Mouse (Mus musculus) limb, embryonic 13.5 days (tissue): Measurements from ENCODE around the gene Esd. TPM values are rescaled to one million over a fixed set of nuclear protein-coding genes. Genes with fewer than 3 reads are reported as not detected.

Source experiments
- ATAC-seq: fragments of 200-750 bp; cut with Nextera tagmentation; 2 replicates; pipeline ENCODE4 v1.8.0; 2017; ENCODE audit warnings: low read depth, moderate number of reproducible peaks, moderate TSS enrichment; ENCODE audit not compliant: low FRiP score
- H3K27ac ChIP-seq: fragments of 300-500 bp; sonication (generic); 2 replicates; pipeline ENCODE4 v1.5.1; 2015; ENCODE audit warnings: inconsistent platforms, mild to moderate bottlenecking, moderate library complexity
- H3K27me3 ChIP-seq: fragments of 300-500 bp; sonication (generic); 2 replicates; pipeline ENCODE4 v1.6.1; 2015; ENCODE audit warnings: mild to moderate bottlenecking, inconsistent platforms
- H3K36me3 ChIP-seq: fragments of 300-500 bp; sonication (generic); 2 replicates; pipeline ENCODE4 v1.6.1; 2015; ENCODE audit warnings: inconsistent platforms, mild to moderate bottlenecking, moderate library complexity
- H3K4me1 ChIP-seq: fragments of 300-500 bp; sonication (generic); 2 replicates; pipeline ENCODE4 v1.6.1; 2015; ENCODE audit warnings: inconsistent platforms
- H3K4me2 ChIP-seq: fragments of 300-500 bp; sonication (generic); replicated peaks from 2 replicates; pipeline ENCODE4 v1.6.1; 2015; ENCODE audit warnings: inconsistent platforms, mild to moderate bottlenecking, moderate library complexity
- H3K4me3 ChIP-seq: fragments of 300-500 bp; sonication (generic); 2 replicates; pipeline ENCODE4 v1.5.1; 2015; ENCODE audit warnings: moderate library complexity, mild to moderate bottlenecking, inconsistent platforms
- H3K9ac ChIP-seq: fragments of 300-500 bp; sonication (generic); 2 replicates; pipeline ENCODE4 v1.6.1; 2015; ENCODE audit warnings: mild to moderate bottlenecking, inconsistent platforms
- H3K9me3 ChIP-seq: fragments of 300-500 bp; sonication (generic); 2 replicates; pipeline ENCODE4 v1.6.1; 2016; ENCODE audit warnings: inconsistent platforms
- WGBS: fragments of 180-500 bp; shearing (Covaris S2); methylation state at CpG from one replicate; pipeline ENCODE4 v1.1.7; 2015; 5-methylcytosine and 5-hydroxymethylcytosine counted together
- polyA plus RNA-seq: library from polyadenylated mRNA; unstranded; fragments of >200 nt; fragmentation: Nextera tagmentation; extraction: Ambion mirVana; gene quantifications from 2 replicates; pipeline ENCODE4 v1.2.1, GENCODE M21; 2015

Esd gene
- polyA plus RNA-seq = 330 and 342 TPM in 2 replicates

DNA sequence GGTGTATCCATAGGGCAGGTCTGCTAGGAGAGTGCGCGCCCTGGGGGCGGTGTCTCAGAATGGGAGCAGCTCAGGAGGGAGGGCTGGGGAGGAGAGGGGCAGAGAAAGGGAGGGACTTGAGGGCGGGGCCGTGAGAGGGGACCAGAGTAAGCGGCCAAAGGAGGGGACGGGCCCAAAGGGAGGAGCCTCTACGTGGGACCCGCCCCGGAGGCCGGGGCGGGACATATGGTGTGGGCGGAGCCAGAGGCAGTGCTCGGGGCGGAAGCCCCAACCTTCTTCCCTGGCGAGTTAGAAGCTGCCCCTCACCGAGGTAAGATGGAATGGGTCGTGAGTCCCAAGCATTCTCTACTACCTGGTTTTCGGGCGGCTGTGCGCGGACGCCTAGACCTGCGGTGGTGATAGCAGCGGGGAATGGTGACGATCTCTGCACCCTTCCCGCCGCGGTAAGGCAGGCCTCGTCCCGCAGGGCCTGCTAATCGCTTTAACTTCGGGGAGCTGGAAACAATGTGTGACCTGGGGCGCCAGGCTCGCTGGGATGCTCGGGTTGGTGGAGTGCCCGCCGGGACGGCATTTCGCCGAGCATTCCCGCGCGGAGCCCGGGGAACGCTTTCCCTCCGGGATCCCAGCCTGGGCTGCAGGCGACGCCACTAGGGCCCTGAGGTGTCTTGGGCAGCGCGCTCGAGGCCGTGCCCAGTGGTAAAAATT is at the start of gene Esd:
Gene Esd, plus strand, starts transcription at position 219 of the 705 bp plus-strand sequence.
- Histone ChIP-seq H3K4me2 (peak within 1 kb of the TSS; percentile 68), H3K27ac (peak within 1 kb of the TSS; percentile 81), H3K27me3 (no peaks in the 10 kb centered on the region), H3K4me1 (peaks cover 8% of the 10 kb centered on the region), H3K4me3 (peak within 1 kb of the TSS; percentile 66), H3K36me3 (peaks cover 20% of the 10 kb centered on the region), H3K9me3 (no peaks in the 10 kb centered on the region), H3K9ac (peak within 1 kb of the TSS; percentile 85)
- under 1% methylated on average over 53 of the region's 53 CpGs for WGBS
- peak; percentile 98 for ATAC-seq

DNA sequence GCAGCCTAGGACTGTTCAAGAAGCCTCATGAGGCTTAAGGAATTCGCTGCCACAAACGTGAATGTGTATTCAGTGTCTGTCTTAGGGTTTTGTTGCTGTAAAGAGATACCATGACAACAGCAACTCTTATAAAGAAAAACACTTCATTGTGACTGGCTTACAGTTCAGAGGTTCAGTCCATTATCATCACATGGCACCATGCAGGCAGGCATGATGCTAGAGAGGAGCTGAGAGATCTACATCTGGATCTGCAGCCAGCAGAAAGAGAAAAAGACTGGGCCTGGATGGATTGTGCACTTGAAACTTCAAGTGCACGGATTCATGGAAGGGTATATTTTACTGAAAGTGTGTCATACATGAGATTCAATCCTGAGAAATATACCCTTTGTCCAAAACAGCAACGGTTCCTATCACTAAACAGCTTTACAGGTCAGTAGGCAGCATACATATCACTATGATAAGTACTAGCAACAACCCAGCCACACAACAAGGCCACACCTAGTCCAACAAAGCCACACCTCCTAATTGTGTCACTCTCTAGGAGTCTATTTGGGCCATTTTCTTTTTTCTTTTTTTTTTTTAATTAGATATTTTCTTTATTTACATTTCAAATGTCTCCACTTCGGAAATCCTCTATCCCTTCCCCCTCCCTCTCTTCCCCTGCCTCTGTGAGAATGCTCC is 47.7 kb upstream of the Esd start:
- Histone ChIP-seq H3K9ac (no peak overlapping the region), H3K4me2 (no peak overlapping the region), H3K36me3 (no peaks in the 10 kb centered on the region), H3K4me3 (no peak overlapping the region), H3K27ac (no peak overlapping the region), H3K9me3 (no peaks in the 10 kb centered on the region), H3K27me3 (no peaks in the 10 kb centered on the region; the same call in 1 of the 2 replicates), H3K4me1 (no peaks in the 10 kb centered on the region)
- no peak for ATAC-seq
- 78% methylated on average over 5 of the region's 5 CpGs for WGBS

DNA sequence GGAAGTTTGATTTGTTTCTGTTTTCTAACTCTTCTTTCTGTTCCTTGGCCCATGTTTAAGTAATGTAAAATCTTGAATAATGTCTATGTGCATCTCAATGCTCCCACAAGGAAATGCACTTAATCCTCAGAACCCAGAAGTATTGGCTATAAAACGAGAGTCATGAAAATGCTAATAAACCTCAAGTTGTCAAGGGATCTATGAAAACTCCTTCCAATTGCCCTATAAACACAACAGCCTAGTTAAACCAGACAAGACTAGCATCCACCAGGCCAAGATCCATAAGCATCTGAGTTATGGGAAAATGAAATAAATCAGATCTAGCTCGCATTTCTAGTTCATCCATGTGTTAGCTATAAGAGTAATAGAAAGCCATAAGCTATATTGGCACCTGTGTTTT is 40.1 kb upstream of the Esd start:
- H3K27ac ChIP-seq = no peak overlapping the region
- H3K4me1 ChIP-seq = peaks cover 21% of the 10 kb centered on the region; the same call in 1 of the 2 replicates
- H3K4me2 ChIP-seq = no peak overlapping the region
- H3K36me3 ChIP-seq = no peaks in the 10 kb centered on the region
- no peaks in the 10 kb centered on the region for H3K9me3 ChIP-seq
- 47% methylated on average over 2 of the region's 2 CpGs for WGBS
- no peak overlapping the region for H3K4me3 ChIP-seq
- peak; percentile 68; the same call in 1 of the 2 replicates for ATAC-seq
- H3K9ac ChIP-seq = no peak overlapping the region
- no peaks in the 10 kb centered on the region; the same call in 1 of the 2 replicates for H3K27me3 ChIP-seq

DNA sequence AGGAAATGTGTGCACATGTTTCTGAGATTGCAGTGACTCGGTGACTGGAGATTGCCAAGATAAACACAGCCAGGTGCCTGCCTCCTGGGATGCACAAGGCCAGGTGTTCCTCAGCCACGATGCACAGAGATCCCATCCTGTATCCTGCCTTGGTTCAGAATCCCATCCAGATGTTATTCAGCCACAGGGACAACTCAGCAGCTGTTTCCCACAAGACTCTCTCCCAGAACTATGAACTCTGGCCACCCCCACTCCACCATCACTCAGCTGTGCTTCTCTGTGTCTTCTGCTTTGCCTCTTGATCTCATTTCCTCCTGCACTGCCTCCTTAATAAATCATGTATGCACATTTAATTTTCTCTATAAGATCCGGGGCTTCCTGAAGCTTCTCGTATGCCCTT is 35.3 kb upstream of the Esd start:
- no peak overlapping the region for H3K27ac ChIP-seq
- no peaks in the 10 kb centered on the region for H3K27me3 ChIP-seq
- 34% methylated on average over 4 of the region's 4 CpGs for WGBS
- no peaks in the 10 kb centered on the region for H3K9me3 ChIP-seq
- no peak overlapping the region for H3K4me2 ChIP-seq
- 0 out of 2 replicates have a peak, but pooled peaks cover 10% of the 10 kb centered on the region for H3K4me1 ChIP-seq
- ATAC-seq = peak; percentile 62; the same call in 1 of the 2 replicates
- H3K4me3 ChIP-seq = no peak overlapping the region
- H3K9ac ChIP-seq = no peak overlapping the region
- no peaks in the 10 kb centered on the region for H3K36me3 ChIP-seq

DNA sequence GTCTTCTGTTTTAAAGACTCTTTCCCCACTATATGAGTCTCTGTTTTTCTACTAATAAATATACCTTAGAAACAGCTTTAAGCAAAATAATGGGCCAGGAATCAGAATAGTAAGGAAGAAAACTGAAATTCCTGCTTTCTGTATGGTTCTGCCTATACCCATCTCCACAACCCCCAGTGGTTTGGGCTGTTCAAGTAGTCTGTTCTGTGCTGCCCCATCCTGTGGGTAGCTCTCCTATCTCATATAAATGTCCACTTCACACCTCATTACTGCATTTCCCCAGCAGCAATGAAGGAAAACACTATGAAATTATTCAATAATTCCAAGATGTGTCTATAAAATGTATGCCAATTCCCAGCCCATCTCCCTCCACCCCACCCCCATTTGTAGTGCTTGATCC is 34.7 kb upstream of the Esd start:
- ATAC-seq = no peak
- no peak overlapping the region for H3K27ac ChIP-seq
- H3K4me3 ChIP-seq = no peak overlapping the region
- H3K9ac ChIP-seq = no peak overlapping the region
- no peaks in the 10 kb centered on the region for H3K36me3 ChIP-seq
- 0 out of 2 replicates have a peak, but pooled peaks cover 6% of the 10 kb centered on the region for H3K4me1 ChIP-seq
- no peaks in the 10 kb centered on the region for H3K27me3 ChIP-seq
- no peak overlapping the region for H3K4me2 ChIP-seq
- H3K9me3 ChIP-seq = no peaks in the 10 kb centered on the region

DNA sequence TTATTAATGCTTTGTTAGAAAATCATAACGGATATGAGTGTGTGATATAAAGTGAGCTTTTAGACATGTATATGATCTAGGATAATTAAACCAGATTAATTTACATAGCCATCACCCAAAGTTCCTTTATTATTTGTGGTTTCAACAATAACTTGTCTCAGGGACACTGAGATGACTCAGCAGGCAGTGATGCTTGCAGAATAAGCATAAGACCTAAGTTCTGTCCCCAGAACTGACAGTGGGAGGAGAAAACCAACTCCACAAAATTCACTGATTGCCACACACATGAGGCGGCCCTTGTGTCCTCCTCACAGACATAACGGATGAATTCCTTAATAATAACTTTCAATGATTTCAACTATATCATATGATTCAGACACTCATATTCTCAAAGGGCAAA is 32.9 kb upstream of the Esd start:
- no peaks in the 10 kb centered on the region for H3K9me3 ChIP-seq
- WGBS = 83% methylated on average over 3 of the region's 3 CpGs
- H3K27ac ChIP-seq = no peak overlapping the region
- ATAC-seq = no peak
- no peak overlapping the region for H3K4me3 ChIP-seq
- H3K36me3 ChIP-seq = no peaks in the 10 kb centered on the region
- H3K9ac ChIP-seq = no peak overlapping the region
- H3K27me3 ChIP-seq = no peaks in the 10 kb centered on the region
- no peak overlapping the region for H3K4me2 ChIP-seq
- H3K4me1 ChIP-seq = peaks cover 13% of the 10 kb centered on the region; the same call in 1 of the 2 replicates

DNA sequence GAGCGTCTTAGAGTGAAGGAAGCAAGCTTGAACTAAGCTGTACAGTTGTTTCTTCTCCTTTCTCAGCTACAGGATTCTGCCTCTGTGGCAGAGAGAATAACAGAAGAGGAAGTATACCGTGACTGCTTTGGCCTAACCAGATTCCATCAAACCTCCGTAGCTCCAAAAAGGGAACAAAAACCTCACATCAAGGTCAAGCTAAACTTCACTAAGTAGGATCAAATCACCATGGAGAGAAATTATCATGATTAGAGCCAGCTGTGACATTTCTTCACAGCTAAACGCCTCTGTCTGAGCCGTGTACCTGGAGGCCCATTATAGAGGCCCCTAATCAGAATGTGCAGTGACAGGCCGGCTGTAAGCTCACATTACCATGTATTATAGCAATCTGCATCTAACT is 28.2 kb upstream of the Esd start:
- no peak overlapping the region for H3K4me3 ChIP-seq
- no peaks in the 10 kb centered on the region for H3K36me3 ChIP-seq
- 21% methylated on average over 6 of the region's 6 CpGs for WGBS
- H3K27ac ChIP-seq = no peak overlapping the region
- peaks cover 7% of the 10 kb centered on the region; the same call in 1 of the 2 replicates for H3K4me1 ChIP-seq
- H3K9me3 ChIP-seq = no peaks in the 10 kb centered on the region
- ATAC-seq = no peak
- no peak overlapping the region for H3K4me2 ChIP-seq
- H3K27me3 ChIP-seq = no peaks in the 10 kb centered on the region
- H3K9ac ChIP-seq = no peak overlapping the region

DNA sequence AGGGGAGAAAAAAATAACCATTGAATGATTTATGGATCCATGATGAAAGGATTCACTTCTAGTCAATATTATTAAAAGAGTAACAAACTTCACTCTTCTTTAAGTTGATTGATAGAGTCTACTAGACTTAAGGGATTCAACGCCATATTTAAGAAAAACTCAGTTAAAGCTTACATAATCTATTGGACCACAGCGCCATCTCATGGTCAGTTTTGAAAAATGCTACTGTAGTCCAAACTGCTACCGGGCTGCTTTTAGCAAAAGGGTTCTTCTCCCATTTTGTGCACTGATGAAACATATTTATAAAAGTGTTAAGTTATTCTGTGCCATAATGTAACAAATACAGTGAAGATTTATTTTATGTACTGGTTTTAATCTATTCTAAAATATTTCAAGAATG is 23.0 kb upstream of the Esd start:
- H3K9me3 ChIP-seq = no peaks in the 10 kb centered on the region
- WGBS = 26% methylated on average over 3 of the region's 3 CpGs
- no peak overlapping the region for H3K4me2 ChIP-seq
- no peak overlapping the region for H3K27ac ChIP-seq
- no peak for ATAC-seq
- H3K27me3 ChIP-seq = no peaks in the 10 kb centered on the region
- H3K36me3 ChIP-seq = no peaks in the 10 kb centered on the region
- H3K9ac ChIP-seq = no peak overlapping the region
- no peak overlapping the region for H3K4me3 ChIP-seq
- H3K4me1 ChIP-seq = peaks cover under 1% of the 10 kb centered on the region; the same call in 1 of the 2 replicates

DNA sequence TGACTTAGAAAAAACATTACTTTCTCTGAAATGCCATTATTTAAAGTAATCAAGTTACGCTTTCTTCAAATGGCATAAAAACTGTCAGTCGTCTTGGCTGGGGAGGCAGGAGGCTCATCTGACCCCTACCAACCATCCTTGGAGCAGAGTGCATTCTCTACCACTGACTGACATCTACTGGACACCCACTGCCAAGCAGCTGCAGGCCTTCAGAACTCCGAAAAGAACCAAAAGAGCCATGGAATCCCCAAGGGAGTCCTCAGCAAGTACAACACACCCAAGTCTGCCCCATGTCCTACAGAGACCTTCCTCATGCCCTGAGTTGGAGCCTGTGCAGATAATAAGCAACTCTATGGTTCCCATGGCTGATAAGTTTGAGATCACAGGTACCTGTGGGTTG is 8.6 kb upstream of the Esd start:
- H3K4me3 ChIP-seq = no peak overlapping the region
- no peak overlapping the region for H3K27ac ChIP-seq
- no peak overlapping the region for H3K4me2 ChIP-seq
- H3K27me3 ChIP-seq = no peaks in the 10 kb centered on the region
- H3K9me3 ChIP-seq = no peaks in the 10 kb centered on the region
- WGBS = 75% methylated on average over 3 of the region's 3 CpGs
- H3K4me1 ChIP-seq = no peaks in the 10 kb centered on the region
- no peak overlapping the region for H3K9ac ChIP-seq
- no peaks in the 10 kb centered on the region for H3K36me3 ChIP-seq
- ATAC-seq = no peak

DNA sequence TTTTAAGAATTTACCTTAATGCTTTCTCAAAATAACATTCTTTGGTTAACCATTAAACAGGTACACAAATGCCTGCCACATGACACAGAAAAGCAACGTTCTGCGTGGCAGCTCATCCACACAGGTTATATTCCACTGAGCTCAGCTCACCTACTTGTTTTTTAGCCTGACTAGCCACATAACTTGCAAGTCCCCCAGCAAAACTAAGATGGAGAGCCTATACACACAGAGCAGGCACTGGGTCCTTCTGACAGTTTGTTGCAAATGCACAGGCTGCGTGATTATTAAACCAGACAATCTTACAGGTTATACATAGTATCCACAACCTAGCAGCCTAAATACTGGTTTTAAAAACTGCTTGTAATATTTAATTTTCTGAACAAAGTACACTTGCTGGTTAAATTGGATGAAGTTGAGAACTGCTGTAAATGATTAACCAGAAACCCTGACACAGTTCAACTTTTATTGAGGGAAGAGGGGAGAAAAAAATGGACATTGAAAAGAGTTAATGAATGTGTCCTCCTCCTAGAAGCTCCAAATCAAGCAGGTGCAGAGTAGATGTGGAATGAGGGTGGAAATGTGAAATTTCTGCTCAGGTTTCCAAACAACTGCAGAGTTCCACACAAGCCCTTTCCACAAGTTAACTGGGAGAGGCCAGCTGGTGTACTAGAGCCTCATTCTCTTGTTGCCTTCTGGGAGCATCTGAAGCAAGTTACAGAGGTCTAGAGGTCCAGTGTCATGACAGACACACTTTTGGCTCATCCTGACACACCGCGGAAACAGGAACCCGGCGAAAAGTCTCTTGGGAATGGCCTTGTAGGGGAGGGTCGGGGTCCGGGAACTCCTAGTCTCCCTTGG is 647 bp upstream of the Esd start:
- peak overlapping the region; percentile 68 for H3K4me2 ChIP-seq
- 27% methylated on average over 9 of the region's 9 CpGs for WGBS
- H3K4me1 ChIP-seq = peaks cover 8% of the 10 kb centered on the region
- H3K9ac ChIP-seq = peak overlapping the region; percentile 46; the same call in 1 of the 2 replicates
- peak overlapping the region; percentile 66 for H3K4me3 ChIP-seq
- H3K9me3 ChIP-seq = no peaks in the 10 kb centered on the region
- peak overlapping the region; percentile 16; the same call in 1 of the 2 replicates for H3K27ac ChIP-seq
- H3K27me3 ChIP-seq = no peaks in the 10 kb centered on the region
- ATAC-seq = no peak
- H3K36me3 ChIP-seq = peaks cover 12% of the 10 kb centered on the region

DNA sequence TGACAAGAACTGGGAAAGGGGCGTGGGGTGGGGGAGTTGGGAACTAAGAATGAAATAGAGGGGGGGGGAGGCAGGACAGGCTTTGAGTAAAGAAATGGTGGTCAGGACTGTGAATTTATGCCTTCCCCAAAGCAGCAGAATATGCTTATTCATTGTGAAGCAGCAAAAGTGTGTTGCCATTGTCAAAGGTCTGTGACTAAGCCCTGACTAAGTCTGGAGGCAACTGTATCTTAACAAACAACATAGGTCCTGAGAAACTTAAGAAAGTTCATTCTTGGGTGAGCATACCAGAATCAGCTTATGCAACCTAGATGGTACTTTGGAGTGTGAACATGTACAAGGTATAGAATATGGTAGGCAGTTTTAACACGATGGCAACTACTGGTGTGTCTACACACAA is 1.3 kb downstream of the Esd start:
- Histone ChIP-seq H3K27me3 (no peaks in the 10 kb centered on the region), H3K36me3 (peaks cover 30% of the 10 kb centered on the region), H3K9me3 (no peaks in the 10 kb centered on the region), H3K4me1 (peaks cover 8% of the 10 kb centered on the region), H3K4me3 (peak overlapping the region; percentile 66), H3K9ac (no peak overlapping the region; the same call in 1 of the 2 replicates), H3K27ac (no peak overlapping the region), H3K4me2 (peak overlapping the region; percentile 68)
- 81% methylated on average over 2 of the region's 2 CpGs for WGBS
- ATAC-seq = no peak

DNA sequence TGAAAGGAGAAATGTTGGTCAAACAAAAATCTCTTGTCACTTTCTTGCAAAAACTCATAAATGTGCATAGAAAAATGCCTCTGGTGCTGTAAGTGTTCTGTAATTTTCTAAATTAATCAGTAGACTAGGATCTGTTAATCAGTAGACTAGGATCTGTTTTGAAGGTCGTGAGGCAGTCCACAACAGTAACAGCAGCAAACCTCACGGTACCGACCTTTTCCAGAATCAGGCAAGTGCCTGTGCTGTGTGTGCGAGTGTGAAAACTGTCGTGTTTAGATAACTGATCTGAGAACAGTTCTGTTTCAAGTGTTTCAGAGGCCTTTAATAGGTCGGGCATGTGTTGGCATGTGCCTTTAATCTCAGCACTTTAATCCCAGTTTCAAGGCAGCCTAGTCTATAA is 3.4 kb downstream of the Esd start:
- Histone ChIP-seq H3K4me2 (no peak overlapping the region), H3K27me3 (no peaks in the 10 kb centered on the region), H3K9ac (no peak overlapping the region), H3K27ac (no peak overlapping the region), H3K9me3 (no peaks in the 10 kb centered on the region), H3K4me3 (no peak overlapping the region), H3K36me3 (peaks cover 50% of the 10 kb centered on the region), H3K4me1 (peaks cover 8% of the 10 kb centered on the region)
- WGBS = 80% methylated on average over 6 of the region's 6 CpGs
- no peak for ATAC-seq
